Mouse (Mus musculus): ENCODE results near the gene Edf1. TPM values are rescaled to one million over a fixed set of nuclear protein-coding genes. Genes with fewer than 3 reads are reported as not detected.

Gene Edf1
- total RNA-seq, 2 experiments from 2014 or later = 139 to 157 TPM

Other genes starting within 250 kb of the Edf1 start
- gene Grin1, start 238.7 kb upstream of the Edf1 start, total RNA-seq (2021) = not detected
- 10 to 100 TPM; 11.9 to 15.0 TPM for gene Man1b1, start 225.5 kb upstream of the Edf1 start, total RNA-seq (2021)
- 10 to 100 TPM in 1 of 2 experiments, 1 to 10 TPM in 1; 8.7 to 11.9 TPM for gene Dpp7, start 201.5 kb upstream of the Edf1 start, total RNA-seq (2021)
- gene Uap1l1, start 192.2 kb upstream of the Edf1 start, total RNA-seq (2021) = 1 to 10 TPM; 2.2 to 3.4 TPM
- gene Sapcd2, start 185.5 kb upstream of the Edf1 start, total RNA-seq (2021) = under 1 TPM; 0.10 to 0.26 TPM
- 1 to 10 TPM; 7.2 to 9.5 TPM for gene Entpd2, start 162.0 kb upstream of the Edf1 start, total RNA-seq (2021)
- 10 to 100 TPM; 14.2 to 17.6 TPM for gene Npdc1, start 158.5 kb upstream of the Edf1 start, total RNA-seq (2021)
- not detected for gene Fut7, start 134.6 kb upstream of the Edf1 start, total RNA-seq (2021)
- 10 to 100 TPM; 12.3 to 16.5 TPM for gene Abca2, start 129.1 kb upstream of the Edf1 start, total RNA-seq (2021)
- under 1 TPM; 0.35 to 0.46 TPM for gene Clic3, start 101.0 kb upstream of the Edf1 start, total RNA-seq (2021)
- 10 to 100 TPM; 13.4 to 13.6 TPM for gene Paxx, start 96.8 kb upstream of the Edf1 start, total RNA-seq (2021)
- under 1 TPM in 1 of 2 experiments, not detected in 1; 0.39 TPM for gene Ptgds, start 87.8 kb upstream of the Edf1 start, total RNA-seq (2021)
- gene Lcn12, start 63.9 kb upstream of the Edf1 start, total RNA-seq (2021) = not detected
- gene Fbxw5, start 57.1 kb upstream of the Edf1 start, total RNA-seq (2021) = 10 to 100 TPM; 75.3 to 83.6 TPM
- 1 to 10 TPM; 1.4 to 1.5 TPM for gene C8g, start 56.1 kb upstream of the Edf1 start, total RNA-seq (2021)
- gene Traf2, start 10.9 kb upstream of the Edf1 start, total RNA-seq (2021) = 10 to 100 TPM in 1 of 2 experiments, 1 to 10 TPM in 1; 9.8 to 11.5 TPM
- gene Mamdc4, start 17.0 kb downstream of the Edf1 start, total RNA-seq (2021) = 1 to 10 TPM in 1 of 2 experiments, under 1 TPM in 1; 0.74 to 4.7 TPM
- gene Phpt1, start 17.4 kb downstream of the Edf1 start, total RNA-seq (2021) = 10 to 100 TPM; 50.2 to 53.9 TPM
- gene Ajm1, start 23.9 kb downstream of the Edf1 start, total RNA-seq (2021) = not detected
- gene Rabl6, start 50.7 kb downstream of the Edf1 start, total RNA-seq (2021) = 10 to 100 TPM; 74.4 to 75.9 TPM
- gene Ccdc183, start 59.8 kb downstream of the Edf1 start, total RNA-seq (2021) = not detected
- 10 to 100 TPM; 11.1 to 18.7 TPM for gene Tmem141, start 64.2 kb downstream of the Edf1 start, total RNA-seq (2021)
- 1 to 10 TPM; 2.3 to 3.3 TPM for gene Fcna, start 70.2 kb downstream of the Edf1 start, total RNA-seq (2021)
- gene Lcn8, start 95.3 kb downstream of the Edf1 start, total RNA-seq (2021) = 10 to 100 TPM; 12.7 to 13.6 TPM
- gene Lcn5, start 100.1 kb downstream of the Edf1 start, total RNA-seq (2021) = not detected
- gene Lcn6, start 118.9 kb downstream of the Edf1 start, total RNA-seq (2021) = not detected
- not detected for gene Lcn10, start 124.9 kb downstream of the Edf1 start, total RNA-seq (2021)
- gene Obp2a, start 142.2 kb downstream of the Edf1 start, total RNA-seq (2021) = not detected
- 10 to 100 TPM; 15.4 to 16.3 TPM for gene Bmyc, start 148.9 kb downstream of the Edf1 start, total RNA-seq (2021)
- gene Obp2b, start 179.2 kb downstream of the Edf1 start, total RNA-seq (2021) = not detected
- not detected for gene Lcn3, start 207.7 kb downstream of the Edf1 start, total RNA-seq (2021)
- not detected for gene Lcn11, start 219.2 kb downstream of the Edf1 start, total RNA-seq (2021)
- not detected for gene Gm13539, start 224.4 kb downstream of the Edf1 start, total RNA-seq (2021)